Mouse (Mus musculus) C2C12 (cell line): ENCODE measurements at regions not wholly inside any gene's neighbourhood (a gene's known extent, or its start where the extent isn't known, plus 50 kb on each side); places are given as distances from the start of the nearest gene placed in this dataset.

ENCODE experiments used
- CEBPB ChIP-seq: IDR thresholded peaks from one replicate; pipeline ENCODE4 v1.6.1; 2011; ENCODE audit warnings: low read depth, mild to moderate bottlenecking, control low read depth, moderate library complexity
- CTCF ChIP-seq: IDR thresholded peaks from one replicate; pipeline ENCODE4 v1.5.1; 2011; ENCODE audit not compliant: control insufficient read depth, insufficient read depth, insufficient read length
- MAX ChIP-seq: IDR thresholded peaks from one replicate; pipeline ENCODE4 v1.6.1; 2011; ENCODE audit warnings: mild to moderate bottlenecking, control low read depth
- MYOD1 ChIP-seq: IDR thresholded peaks from one replicate; pipeline ENCODE4 v1.6.1; 2011; ENCODE audit warnings: low read depth; ENCODE audit not compliant: control insufficient read depth, insufficient read length
- MYOG ChIP-seq: IDR thresholded peaks from one replicate; pipeline ENCODE4 v1.6.1; 2011; ENCODE audit not compliant: control insufficient read depth, insufficient read length; ENCODE audit errors: extremely low read depth
- USF1 ChIP-seq: IDR thresholded peaks from one replicate; pipeline ENCODE4 v1.6.1; 2011; ENCODE audit warnings: low read depth, mild to moderate bottlenecking, control low read depth, moderate library complexity

DNA sequence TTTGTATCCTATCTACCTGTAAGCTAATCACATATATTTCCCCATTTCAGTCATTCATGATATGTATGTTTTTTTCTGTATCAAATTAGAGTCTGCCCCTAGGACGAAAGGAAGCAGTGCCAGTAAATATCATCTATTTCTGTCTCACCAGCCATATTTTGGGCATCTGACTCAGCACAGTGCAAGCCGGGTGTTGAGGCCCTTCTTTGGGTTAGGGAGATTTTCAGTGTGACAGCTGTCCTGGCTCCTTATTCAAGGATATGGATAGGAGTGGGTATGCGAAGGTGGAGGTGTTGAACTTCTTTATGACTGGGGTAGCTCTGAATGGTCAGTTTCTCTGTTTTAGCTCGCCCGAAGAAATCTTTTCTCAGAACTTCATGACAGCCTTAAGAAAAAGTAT, 345.3 kb upstream of the Npsr1 start:
- TF ChIP-seq CTCF: no peak
- TF ChIP-seq MAX: no peak
- no peak for TF ChIP-seq USF1
- TF ChIP-seq MYOG: no peak
- TF ChIP-seq MYOD1: no peak
- no peak for TF ChIP-seq CEBPB
